Mouse (Mus musculus) left cerebral cortex, adult 6 months (tissue): ENCODE data around the gene Akr1c19. TPM values are rescaled to one million over a fixed set of nuclear protein-coding genes. Genes with fewer than 3 reads are reported as not detected.

Source experiments
- long read RNA-seq, 2 experiments: library from polyadenylated mRNA; unstranded; transcript quantifications; one replicate each; pipeline ENCODE4 v2.0.0; 2019 to 2020
- polyA plus RNA-seq: library from polyadenylated mRNA; unstranded; fragments of <200 nt; fragmentation: Nextera tagmentation; gene quantifications from 2 replicates; pipeline ENCODE4 v1.2.3, GENCODE M21; 2021

Gene Akr1c19
- 0.13 TPM in 1 of 2 replicates, not detected in the other for polyA plus RNA-seq
- long read RNA-seq, experiment 1: 0 reads
- long read RNA-seq, experiment 2: 0 reads

DNA sequence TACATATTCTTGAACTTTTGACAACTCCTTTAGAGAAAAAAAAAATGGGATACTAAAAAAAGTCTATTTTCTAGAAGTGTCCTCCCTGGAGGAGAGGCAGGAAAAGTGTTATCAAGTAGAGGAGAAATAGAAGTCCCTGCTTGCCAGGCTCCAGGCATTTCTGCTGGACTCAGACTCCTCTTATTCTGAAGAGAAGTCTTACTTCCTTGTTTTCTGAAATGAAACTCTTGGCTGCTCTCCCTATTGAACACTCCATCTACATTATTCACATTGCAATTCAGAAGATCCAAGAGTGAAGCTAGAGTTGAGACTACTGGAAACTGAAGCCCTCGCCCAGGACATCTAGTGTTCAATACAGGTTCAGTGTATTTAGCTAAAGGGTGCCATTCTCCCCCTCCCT, at the start of gene Akr1c19:
Gene Akr1c19, plus strand, starts transcription at position 260 of the 400 bp plus-strand sequence.

DNA sequence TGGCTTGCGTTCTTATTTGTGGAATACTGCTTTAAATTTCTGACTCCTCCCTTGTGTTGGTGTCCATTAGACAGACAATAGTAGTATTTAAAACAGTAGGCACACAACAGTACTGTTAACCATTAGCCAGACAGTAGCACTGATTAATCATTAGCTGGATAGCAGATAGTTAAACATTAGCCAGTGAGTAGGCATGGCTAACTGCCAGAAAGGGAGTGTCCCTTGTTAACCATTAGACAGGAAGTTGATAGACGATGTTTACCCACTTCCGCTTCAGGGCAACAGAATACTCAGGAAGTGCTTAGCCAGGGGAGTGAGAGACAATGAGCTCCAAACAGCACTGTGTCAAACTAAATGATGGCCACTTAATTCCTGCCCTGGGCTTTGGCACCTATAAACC, 37.6 kb upstream of the Akr1c19 start, which contains the start of gene Akr1c13:
Gene Akr1c13, plus strand, starts transcription at position 247 of the 400 bp plus-strand sequence.

GRCm38 (mm10) chr13:4279284-4279683, 50.8 kb downstream of the Akr1c19 start, which contains the start of gene Akr1c12:
Gene Akr1c12 (minus strand): TSS chr13:4279433.

Other genes starting within 250 kb of the Akr1c19 start
- 1.2 and 1.5 TPM in 2 replicates for gene Akr1c14, start 179.7 kb upstream of the Akr1c19 start, polyA plus RNA-seq
- 3.8 and 4.2 TPM in 2 replicates for gene Akr1c18, start 78.0 kb upstream of the Akr1c19 start, polyA plus RNA-seq
- 0.54 and 0.64 TPM in 2 replicates for gene Akr1c13, start 37.5 kb upstream of the Akr1c19 start, polyA plus RNA-seq
- gene Akr1c12, start 50.7 kb downstream of the Akr1c19 start, polyA plus RNA-seq: not detected in 2 replicates
- gene Akr1c6, start 205.6 kb downstream of the Akr1c19 start, polyA plus RNA-seq: not detected in 2 replicates